Mouse (Mus musculus): Measurements from ENCODE around the gene Olfr1438-ps1.
"Not testable (repeated sequence)": the region's sequence is repeated elsewhere in the genome, so short reads cannot be mapped to it uniquely, and the experiment has no call there.

Olfr1438-ps1 gene

DNA sequence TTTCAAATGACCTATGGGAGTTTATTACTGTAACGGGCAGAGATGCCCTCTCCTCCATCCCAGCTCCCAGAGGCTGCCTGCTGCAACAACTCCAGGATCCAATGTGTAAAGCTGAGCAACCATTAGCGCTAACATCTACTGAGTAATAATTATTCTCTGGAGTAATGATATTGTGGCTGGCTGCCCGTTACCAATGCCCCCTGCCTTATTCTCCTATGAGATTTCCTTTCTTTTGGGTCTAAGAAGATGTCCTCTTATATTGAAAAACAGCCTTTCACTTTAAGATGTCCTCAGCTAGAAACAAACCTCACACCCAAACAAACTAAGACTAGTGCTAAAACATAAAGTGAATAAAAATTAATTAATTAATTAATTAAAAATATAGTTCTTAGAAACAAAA is at the start of gene Olfr1438-ps1:
Gene Olfr1438-ps1 (minus strand): TSS at position 101 of the 400 bp plus-strand sequence.
- DNase-seq: no peak

DNA sequence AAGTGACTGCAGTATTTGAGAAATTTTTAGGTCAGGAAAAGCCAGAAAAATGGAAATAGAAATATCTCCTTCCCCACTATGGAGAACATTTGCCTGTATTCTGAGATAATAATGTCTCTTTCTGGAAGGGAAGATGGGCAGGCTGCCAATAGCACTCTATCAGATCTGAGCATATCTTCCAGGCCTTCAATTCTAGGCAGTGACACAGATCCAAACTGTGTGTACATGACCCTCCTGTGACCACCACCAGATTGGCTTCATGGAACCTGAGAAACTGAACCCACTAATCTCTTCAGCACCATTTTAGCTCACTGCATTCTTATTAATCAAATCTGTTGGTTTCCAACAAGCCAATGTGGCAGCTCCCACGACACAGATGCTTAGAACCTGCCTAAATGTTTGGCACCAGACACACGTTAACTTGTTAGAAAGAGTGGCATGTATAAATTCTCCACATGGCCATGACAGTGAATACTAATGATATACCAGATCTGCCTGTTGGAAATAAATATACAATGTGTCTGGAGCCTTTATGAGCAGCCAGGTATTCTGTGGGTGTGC is 38.8 kb upstream of the Olfr1438-ps1 start:
- no peak for DNase-seq

- DNase-seq: no peak
Measured at GRCm38 (mm10) chr19:12373004-12373403, 37.3 kb upstream of the Olfr1438-ps1 start.

- DNase-seq: no peak
Measured at GRCm38 (mm10) chr19:12325001-12325400, 10.7 kb downstream of the Olfr1438-ps1 start, which contains the start of gene Olfr1437. Gene Olfr1437, minus strand, starts transcription at chr19:12325101.

DNA sequence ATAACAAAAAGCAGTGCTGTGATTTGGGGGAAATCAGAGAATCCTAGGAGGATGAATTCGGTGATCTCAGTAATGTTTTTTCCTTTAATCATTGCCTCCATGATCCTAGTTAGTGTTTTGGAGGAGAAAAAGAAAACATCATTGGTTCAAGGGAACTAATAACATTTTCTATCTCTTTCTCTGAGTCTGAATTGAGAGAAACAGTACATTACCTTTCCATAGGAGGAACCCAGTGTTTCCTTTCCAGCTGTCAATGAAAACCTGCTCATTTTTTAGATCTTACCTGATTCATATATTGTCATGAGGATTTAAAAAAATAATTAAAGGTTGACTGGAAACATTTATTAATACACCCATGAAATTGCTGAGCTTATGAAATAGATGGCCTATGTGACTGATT is 36.7 kb downstream of the Olfr1438-ps1 start, which contains the start of gene Olfr1436:
Gene Olfr1436 (minus strand): TSS at position 101 of the 400 bp plus-strand sequence.
- not testable (repeated sequence) for DNase-seq

GRCm38 (mm10) chr19:12292979-12293378 is 42.7 kb downstream of the Olfr1438-ps1 start:
- no peak for DNase-seq

DNA sequence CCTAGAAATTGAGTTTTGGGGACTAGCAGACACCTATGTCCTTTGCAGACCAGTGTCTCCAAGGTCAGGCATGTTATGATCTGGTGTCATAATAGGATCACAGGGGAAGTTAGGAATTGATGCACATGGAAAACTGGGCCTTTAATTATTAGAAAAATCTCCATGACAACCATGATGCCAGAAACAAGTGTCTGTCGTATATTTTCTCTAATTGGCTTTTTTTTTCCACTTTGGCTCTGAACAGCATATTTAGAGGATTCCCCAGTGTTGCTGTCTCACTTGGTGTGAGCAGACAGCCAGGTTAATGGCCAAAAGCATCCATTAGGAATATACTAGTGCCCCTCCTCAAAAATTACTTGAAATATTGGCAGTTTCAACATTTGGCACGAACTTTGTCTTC is 56.2 kb downstream of the Olfr1438-ps1 start, which contains the start of gene Olfr1434:
Gene Olfr1434 (plus strand): TSS at position 301 of the 400 bp plus-strand sequence.
- DNase-seq: no peak
